Mouse (Mus musculus) kidney, adult 2 months (tissue): ENCODE data around the gene Asb1.

Experiments
- CTCF ChIP-seq: fragments of 200-500 bp; conservative IDR thresholded peaks from 2 replicates; pipeline ENCODE4 v1.5.1; 2011; ENCODE audit warnings: low read depth, mild to moderate bottlenecking, control low read depth, low read length, moderate library complexity, mixed read lengths; ENCODE audit not compliant: insufficient read depth, insufficient read length
- POLR2A ChIP-seq: fragments of 200-500 bp; IDR thresholded peaks from one replicate; pipeline ENCODE4 v1.6.1; 2011; ENCODE audit warnings: low read depth, low read length, control low read depth

GRCm38 (mm10) chr1:91514916-91515315, 25.4 kb upstream of the Asb1 start:
- 0 out of 2 replicates have a peak, but pooled peaks have one; percentile 8 for TF ChIP-seq CTCF
- no peak for TF ChIP-seq POLR2A
